Mouse (Mus musculus): ENCODE data around the gene Gpld1. TPM values are rescaled to one million over a fixed set of nuclear protein-coding genes. Genes with fewer than 3 reads are reported as not detected.

Gpld1 gene
- 2.0 and 3.1 TPM in 2 replicates for polyA plus RNA-seq (2015; fragmentation: Nextera tagmentation; extraction: Ambion mirVana)

DNA sequence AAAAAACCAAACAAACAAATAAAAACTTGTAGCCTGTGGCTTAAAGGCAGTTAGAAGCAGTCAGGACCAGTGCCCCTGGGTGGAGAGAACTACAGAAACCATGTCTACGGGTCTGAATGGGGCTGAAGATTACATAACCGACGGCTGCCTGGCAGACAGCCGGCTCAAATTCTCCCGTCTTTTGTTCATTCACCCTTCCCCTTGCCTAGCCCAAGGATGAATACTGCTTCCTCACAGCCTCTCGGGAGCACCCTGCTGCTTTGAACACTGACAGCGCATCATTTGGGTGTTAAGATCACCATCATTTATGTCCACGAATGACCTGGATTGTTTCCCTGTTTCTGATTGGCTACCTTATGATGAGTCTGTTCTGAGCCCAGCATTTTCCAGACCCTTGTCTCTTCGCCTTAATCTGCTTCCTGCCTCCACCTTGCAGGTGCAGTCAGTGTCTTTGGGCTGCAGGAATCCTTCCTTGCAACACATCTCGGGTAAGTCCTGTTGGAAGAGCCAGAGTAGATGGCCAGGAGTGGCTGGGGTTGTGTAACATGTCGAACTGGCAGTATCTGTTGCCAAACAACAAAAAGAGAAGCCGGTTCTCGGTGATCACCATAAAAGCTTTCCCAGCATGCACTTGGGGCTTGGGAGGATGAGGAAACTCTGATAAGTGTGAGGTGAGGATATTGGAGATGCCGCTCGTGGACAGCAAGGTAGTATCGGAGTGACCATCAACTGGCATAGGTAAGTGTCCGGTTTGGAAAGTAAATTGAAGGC, at the start of gene Gpld1:
Gpld1 (plus strand) TSS at position 641 of the 771 bp plus-strand sequence.
- Histone ChIP-seq H3K27ac (no peak within 1 kb of the TSS), H3K9ac (no peak within 1 kb of the TSS), H3K4me1 (replicated peaks) (no peaks in the 10 kb centered on the region), H3K27me3 (replicated peaks) (no peaks in the 10 kb centered on the region), H3K9me3 (no peaks in the 10 kb centered on the region), H3K36me3 (no peaks in the 10 kb centered on the region), H3K4me2 (replicated peaks) (no peak within 1 kb of the TSS), H3K4me3 (replicated peaks) (no peak within 1 kb of the TSS)
- 69% methylated on average over 17 of the region's 17 CpGs for WGBS
- ATAC-seq: no peak

DNA sequence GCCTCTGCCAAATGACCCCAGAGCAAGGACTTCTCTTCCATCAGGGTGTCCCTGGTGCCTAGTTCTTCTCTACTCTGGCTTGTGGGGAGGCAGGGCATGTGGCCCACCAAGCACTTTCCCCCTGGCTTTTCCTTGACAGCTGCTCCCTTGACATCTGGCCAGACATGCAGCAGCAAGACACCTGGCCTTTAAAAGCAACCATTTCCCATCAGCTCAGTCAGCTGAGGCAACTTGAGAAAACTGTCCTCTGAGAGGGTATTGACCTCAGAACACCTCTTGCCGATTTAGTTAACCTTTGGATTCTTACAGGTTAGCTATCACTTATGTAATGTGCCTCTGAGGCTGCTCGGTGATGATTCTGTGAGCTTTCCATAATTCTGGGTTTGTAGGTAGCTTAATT, 49.1 kb upstream of the Gpld1 start:
- WGBS: 68% methylated on average over 2 of the region's 2 CpGs
- ATAC-seq: no peak

DNA sequence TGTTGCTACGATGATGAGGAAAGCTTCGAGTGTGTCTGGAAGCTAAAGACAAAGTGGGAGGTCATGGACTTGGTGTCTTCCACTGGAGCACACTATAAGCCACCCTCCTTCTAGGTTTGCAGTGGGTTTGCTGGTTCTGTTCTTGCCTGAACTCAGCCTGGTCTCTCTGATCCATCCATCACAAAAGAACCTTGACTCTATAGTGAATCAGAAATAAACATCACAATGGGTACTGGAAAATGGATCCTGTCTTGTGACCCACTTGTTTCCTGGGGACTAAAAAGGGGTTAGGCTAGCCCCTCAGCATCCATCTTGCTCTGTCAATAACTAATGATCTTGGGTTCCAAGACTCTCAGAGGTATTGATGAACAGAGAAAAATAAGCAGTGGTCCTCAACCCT, 41.0 kb upstream of the Gpld1 start:
- Histone ChIP-seq H3K4me3 (replicated peaks) (no peak overlapping the region), H3K9me3 (no peaks in the 10 kb centered on the region), H3K4me2 (replicated peaks) (no peak overlapping the region), H3K27ac (no peak overlapping the region), H3K36me3 (no peaks in the 10 kb centered on the region), H3K4me1 (replicated peaks) (no peaks in the 10 kb centered on the region), H3K9ac (no peak overlapping the region), H3K27me3 (replicated peaks) (no peaks in the 10 kb centered on the region)
- ATAC-seq: no peak
- 87% methylated on average over 2 of the region's 2 CpGs for WGBS

More for the DNA sequence above, 49.1 kb upstream of the Gpld1 start:
- no peak overlapping the region for H3K9ac ChIP-seq
- no peak overlapping the region for H3K4me2 ChIP-seq (replicated peaks)
- H3K36me3 ChIP-seq: no peaks in the 10 kb centered on the region
- H3K4me3 ChIP-seq (replicated peaks): no peak overlapping the region
- H3K27me3 ChIP-seq (replicated peaks): no peaks in the 10 kb centered on the region
- H3K27ac ChIP-seq: no peak overlapping the region
- 0 out of 2 replicates have a peak, but pooled peaks cover 3% of the 10 kb centered on the region for H3K4me1 ChIP-seq (replicated peaks)
- H3K9me3 ChIP-seq: no peaks in the 10 kb centered on the region

DNA sequence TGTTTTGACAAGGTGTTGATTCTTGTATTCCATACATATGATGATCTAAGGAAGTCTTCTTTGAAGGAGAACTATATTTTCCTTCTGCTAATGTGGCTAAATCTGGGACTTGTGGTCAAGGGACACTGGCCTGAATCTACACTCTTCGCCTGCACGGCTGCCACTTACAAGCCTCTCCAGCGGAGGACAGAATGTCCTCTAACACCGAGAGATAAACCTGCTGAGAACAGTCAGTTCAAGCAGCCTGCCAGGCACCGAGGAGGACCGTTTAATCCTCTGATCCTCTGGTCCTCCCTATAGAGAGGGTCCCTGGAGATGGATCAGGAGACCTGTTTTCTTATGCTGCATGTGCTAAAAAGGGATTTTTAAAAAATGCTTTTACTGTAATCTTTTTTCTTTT, 39.5 kb upstream of the Gpld1 start:
- H3K9ac ChIP-seq: no peak overlapping the region
- 71% methylated on average over 6 of the region's 6 CpGs for WGBS
- no peak overlapping the region for H3K27ac ChIP-seq
- H3K4me1 ChIP-seq (replicated peaks): no peaks in the 10 kb centered on the region
- no peak for ATAC-seq
- H3K36me3 ChIP-seq: no peaks in the 10 kb centered on the region
- no peaks in the 10 kb centered on the region for H3K27me3 ChIP-seq (replicated peaks)
- no peaks in the 10 kb centered on the region for H3K9me3 ChIP-seq
- no peak overlapping the region for H3K4me3 ChIP-seq (replicated peaks)
- no peak overlapping the region for H3K4me2 ChIP-seq (replicated peaks)

DNA sequence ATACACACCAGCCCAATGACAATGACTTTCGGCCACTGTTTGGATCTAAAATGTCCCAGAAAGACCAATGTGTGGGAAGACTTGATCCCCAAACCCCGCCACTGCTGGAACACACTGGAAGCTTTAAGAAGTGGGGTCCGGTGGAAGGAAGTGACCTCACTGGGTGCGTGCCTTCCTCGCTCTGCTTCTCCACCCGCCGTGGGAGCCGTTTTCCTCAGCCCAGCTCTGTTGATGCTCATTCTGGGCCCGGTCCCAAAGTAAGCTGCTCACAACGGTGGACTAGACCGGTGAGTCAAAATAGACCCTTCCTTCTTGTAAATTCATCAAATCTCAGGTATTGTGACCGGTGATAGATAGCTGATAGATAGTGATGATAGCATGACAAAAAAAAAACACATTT, 37.5 kb upstream of the Gpld1 start:
- Histone ChIP-seq H3K9me3 (no peaks in the 10 kb centered on the region), H3K4me2 (replicated peaks) (no peak overlapping the region), H3K9ac (no peak overlapping the region), H3K27me3 (replicated peaks) (no peaks in the 10 kb centered on the region), H3K27ac (no peak overlapping the region), H3K36me3 (no peaks in the 10 kb centered on the region), H3K4me1 (replicated peaks) (no peaks in the 10 kb centered on the region), H3K4me3 (replicated peaks) (no peak overlapping the region)
- 90% methylated on average over 12 of the region's 12 CpGs for WGBS
- no peak for ATAC-seq

DNA sequence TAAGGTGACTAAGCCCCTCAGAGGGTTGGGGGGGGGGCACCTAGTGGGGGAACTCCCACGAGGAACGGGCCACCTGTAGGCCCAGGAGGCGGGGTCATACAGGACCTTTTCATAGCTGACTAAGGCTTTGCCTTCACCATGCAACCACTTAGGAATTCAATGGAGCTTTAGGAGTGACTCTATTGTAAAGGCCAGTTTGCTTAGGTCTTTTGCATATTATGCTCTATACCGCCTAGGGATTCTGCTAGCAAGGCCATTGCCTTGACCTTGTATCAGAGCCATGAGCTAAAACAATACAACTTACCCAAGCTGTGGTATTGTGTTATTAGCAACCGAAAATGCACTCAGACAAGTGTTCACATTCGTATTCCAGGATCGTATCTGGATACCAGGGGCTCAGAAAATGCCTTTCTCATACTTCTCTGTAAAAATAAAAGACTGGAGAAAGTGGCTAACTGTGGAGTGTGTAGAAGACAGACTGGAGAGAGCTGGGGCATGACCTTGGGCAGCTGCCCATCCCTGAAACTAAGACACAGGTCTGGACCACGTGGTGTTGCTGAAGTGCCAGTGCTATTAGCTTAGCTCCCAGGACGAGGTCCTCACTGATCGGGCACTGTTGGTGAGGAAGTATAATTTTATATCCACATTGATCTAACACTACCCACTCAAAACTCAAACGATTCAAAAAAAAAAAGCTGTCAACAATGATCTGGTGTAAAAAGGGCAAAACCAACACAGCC, 36.0 kb upstream of the Gpld1 start:
- Histone ChIP-seq H3K27ac (no peak overlapping the region), H3K4me3 (replicated peaks) (no peak overlapping the region), H3K9ac (no peak overlapping the region), H3K9me3 (no peaks in the 10 kb centered on the region), H3K36me3 (peaks cover 5% of the 10 kb centered on the region; the same call in 1 of the 2 replicates), H3K4me2 (replicated peaks) (no peak overlapping the region), H3K27me3 (replicated peaks) (no peaks in the 10 kb centered on the region), H3K4me1 (replicated peaks) (no peaks in the 10 kb centered on the region)
- WGBS: 83% methylated on average over 11 of the region's 11 CpGs
- no peak for ATAC-seq

DNA sequence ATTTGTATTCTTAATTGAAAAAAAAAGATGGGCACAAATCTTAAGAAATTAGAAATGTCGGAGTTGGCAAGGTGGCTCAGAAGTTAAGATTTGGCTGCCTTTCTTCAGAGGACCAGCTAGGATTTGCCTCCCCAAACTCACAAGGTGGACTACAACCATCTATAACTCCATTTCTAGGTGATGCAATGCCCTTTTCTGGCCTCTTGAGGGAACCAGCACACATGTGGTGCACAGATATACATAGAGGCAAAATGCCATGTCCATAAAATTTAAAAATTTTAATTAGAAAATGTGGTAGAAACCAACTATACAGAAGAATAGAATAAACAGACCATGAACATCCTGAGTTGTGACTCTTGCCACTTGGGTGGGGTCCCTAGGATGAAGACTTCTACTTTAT, 33.8 kb upstream of the Gpld1 start:
- Histone ChIP-seq H3K9me3 (no peaks in the 10 kb centered on the region), H3K4me3 (replicated peaks) (no peak overlapping the region), H3K27me3 (replicated peaks) (no peaks in the 10 kb centered on the region), H3K4me1 (replicated peaks) (no peaks in the 10 kb centered on the region), H3K4me2 (replicated peaks) (no peak overlapping the region), H3K27ac (no peak overlapping the region), H3K9ac (no peak overlapping the region), H3K36me3 (peaks cover 7% of the 10 kb centered on the region; the same call in 1 of the 2 replicates)
- WGBS: 88% methylated on average over 1 of the region's 1 CpGs
- ATAC-seq: no peak

DNA sequence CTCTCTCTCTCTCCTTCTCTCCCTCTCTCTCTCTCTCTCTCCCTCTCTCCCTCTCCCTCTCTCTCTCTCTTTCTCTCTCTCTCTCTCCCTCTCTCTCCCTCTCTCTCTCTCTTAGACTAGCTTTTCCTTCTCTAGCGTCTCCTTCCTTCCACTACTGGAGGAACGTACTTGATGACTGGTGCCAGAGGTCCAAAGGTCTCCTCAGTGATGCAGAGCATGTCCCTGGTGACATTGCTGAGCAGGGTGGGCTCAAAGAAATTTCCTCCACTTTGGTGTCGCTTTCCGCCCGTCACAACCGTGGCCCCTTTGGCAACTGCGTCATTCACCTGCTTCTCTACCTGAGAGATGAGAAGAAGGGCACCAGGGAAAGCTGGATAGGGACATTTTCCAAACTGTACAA, 29.4 kb upstream of the Gpld1 start:
- H3K27ac ChIP-seq: no peak overlapping the region
- WGBS: 87% methylated on average over 7 of the region's 7 CpGs

DNA sequence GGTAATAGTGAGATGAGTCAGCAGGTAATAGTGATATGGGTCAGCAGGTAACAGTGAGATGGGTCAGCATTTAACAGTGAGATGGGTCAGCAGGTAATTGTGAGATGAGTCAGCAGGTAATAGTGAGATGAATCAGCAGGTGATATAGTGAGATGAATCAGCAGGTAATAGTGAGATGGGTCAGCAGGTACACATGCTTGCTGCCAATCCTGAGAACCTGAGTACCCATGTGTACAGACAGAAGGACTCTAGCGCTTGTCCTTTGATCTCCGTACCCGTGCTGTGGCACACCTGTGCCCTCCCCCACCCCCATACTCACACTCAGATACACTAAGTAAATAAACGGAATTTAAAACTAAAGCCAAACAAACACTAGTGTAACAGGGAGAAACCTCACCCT, 28.0 kb upstream of the Gpld1 start:
- Histone ChIP-seq H3K9ac (no peak overlapping the region), H3K36me3 (peaks cover 10% of the 10 kb centered on the region; the same call in 1 of the 2 replicates), H3K27ac (no peak overlapping the region), H3K27me3 (replicated peaks) (no peaks in the 10 kb centered on the region), H3K4me2 (replicated peaks) (no peak overlapping the region), H3K4me3 (replicated peaks) (no peak overlapping the region), H3K9me3 (no peaks in the 10 kb centered on the region), H3K4me1 (replicated peaks) (no peaks in the 10 kb centered on the region)
- ATAC-seq: peak; percentile 55
- 66% methylated on average over 4 of the region's 4 CpGs for WGBS

More for the DNA sequence above, 29.4 kb upstream of the Gpld1 start:
- H3K4me1 ChIP-seq (replicated peaks): no peaks in the 10 kb centered on the region
- H3K4me3 ChIP-seq (replicated peaks): no peak overlapping the region
- H3K36me3 ChIP-seq: peaks cover 7% of the 10 kb centered on the region; the same call in 1 of the 2 replicates
- no peak overlapping the region for H3K4me2 ChIP-seq (replicated peaks)
- no peaks in the 10 kb centered on the region for H3K27me3 ChIP-seq (replicated peaks)
- no peak overlapping the region for H3K9ac ChIP-seq
- ATAC-seq: no peak
- no peaks in the 10 kb centered on the region for H3K9me3 ChIP-seq

DNA sequence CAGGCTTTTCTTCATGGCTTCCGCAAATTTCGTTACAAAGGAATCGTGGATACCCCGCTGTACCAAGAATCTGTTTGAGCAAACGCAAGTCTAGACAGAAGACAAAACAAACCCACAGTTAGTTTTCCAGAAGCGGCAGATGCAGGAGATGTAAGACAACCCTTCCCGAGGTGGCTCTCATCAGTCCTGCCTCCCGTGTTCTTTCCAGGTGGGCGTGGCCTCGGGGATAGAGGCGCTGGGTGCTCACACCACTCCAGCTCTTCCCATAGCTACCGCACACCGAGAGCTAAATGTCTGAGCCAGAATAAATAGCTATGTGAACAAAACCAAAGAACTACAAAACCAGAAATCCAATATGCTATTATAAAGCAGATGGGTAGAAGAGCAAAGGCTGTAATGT, 27.1 kb upstream of the Gpld1 start:
- Histone ChIP-seq H3K4me3 (replicated peaks) (no peak overlapping the region), H3K27me3 (replicated peaks) (no peaks in the 10 kb centered on the region), H3K4me2 (replicated peaks) (no peak overlapping the region), H3K9me3 (no peaks in the 10 kb centered on the region), H3K9ac (no peak overlapping the region), H3K27ac (no peak overlapping the region), H3K36me3 (peaks cover 10% of the 10 kb centered on the region; the same call in 1 of the 2 replicates), H3K4me1 (replicated peaks) (no peaks in the 10 kb centered on the region)
- ATAC-seq: no peak
- WGBS: 69% methylated on average over 13 of the region's 13 CpGs

DNA sequence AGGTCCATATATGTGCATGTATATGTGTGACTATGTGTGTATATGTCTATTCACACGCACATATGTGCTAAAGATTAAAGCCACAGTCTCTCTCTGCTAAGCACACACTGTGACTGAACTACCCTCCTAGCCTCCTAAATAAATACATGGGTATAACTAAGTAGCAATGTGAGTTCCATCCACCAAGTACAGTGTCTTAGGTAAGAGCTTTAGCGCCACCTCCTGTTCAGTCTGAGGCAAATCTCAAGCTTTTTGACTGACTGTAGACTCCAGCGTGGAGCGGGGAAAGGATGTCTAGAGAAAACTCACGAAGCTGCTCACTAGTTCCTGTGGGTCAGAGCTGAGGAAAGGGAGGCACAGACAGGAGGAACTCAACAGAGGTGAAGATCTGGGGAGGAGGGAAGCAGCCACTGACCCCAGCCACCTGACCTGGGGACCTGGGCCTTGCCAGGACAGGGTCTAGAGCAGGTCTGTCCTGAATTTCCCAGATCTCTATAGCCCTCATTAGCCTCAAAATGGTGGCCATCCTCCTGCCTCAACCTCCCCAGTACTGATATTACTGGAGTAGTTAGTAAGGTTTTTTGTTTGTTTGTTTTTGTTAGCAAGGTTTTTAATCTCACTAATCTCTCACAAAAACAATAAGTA, 22.5 kb upstream of the Gpld1 start:
- H3K27me3 ChIP-seq (replicated peaks): no peaks in the 10 kb centered on the region
- H3K4me1 ChIP-seq (replicated peaks): no peaks in the 10 kb centered on the region
- no peak overlapping the region for H3K4me2 ChIP-seq (replicated peaks)
- 30% methylated on average over 5 of the region's 5 CpGs for WGBS
- no peak overlapping the region for H3K9ac ChIP-seq
- no peak overlapping the region for H3K4me3 ChIP-seq (replicated peaks)
- H3K36me3 ChIP-seq: peaks cover 8% of the 10 kb centered on the region; the same call in 1 of the 2 replicates
- no peak overlapping the region for H3K27ac ChIP-seq
- H3K9me3 ChIP-seq: no peaks in the 10 kb centered on the region
- peak; percentile 92 for ATAC-seq

DNA sequence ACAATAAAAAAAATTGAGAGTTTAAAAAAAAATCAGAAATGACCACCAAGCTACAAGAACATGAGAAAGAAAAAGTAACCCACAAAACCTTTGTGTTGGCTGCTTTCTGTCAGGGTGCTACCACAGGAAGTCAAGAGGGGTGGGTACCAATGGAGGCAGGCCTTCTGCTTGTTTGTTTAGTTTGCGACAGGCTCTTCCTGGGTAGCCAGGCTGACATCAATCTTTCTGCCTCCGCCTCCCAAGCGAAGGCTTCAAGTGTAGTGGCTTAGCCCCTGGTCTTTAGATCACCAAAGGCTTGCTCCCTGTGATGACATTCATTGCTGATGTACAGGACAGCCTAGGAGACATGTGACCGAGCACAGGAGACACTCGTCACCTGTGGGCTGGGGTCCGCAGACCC, 21.7 kb upstream of the Gpld1 start:
- H3K9ac ChIP-seq: no peak overlapping the region
- no peaks in the 10 kb centered on the region for H3K9me3 ChIP-seq
- ATAC-seq: no peak
- WGBS: 62% methylated on average over 6 of the region's 6 CpGs
- no peaks in the 10 kb centered on the region for H3K4me1 ChIP-seq (replicated peaks)
- H3K4me3 ChIP-seq (replicated peaks): no peak overlapping the region
- H3K36me3 ChIP-seq: peaks cover 8% of the 10 kb centered on the region; the same call in 1 of the 2 replicates
- no peak overlapping the region for H3K27ac ChIP-seq
- no peak overlapping the region for H3K4me2 ChIP-seq (replicated peaks)
- H3K27me3 ChIP-seq (replicated peaks): no peaks in the 10 kb centered on the region
